Mouse (Mus musculus): ENCODE data around the gene Bpi. TPM values are rescaled to one million over a fixed set of nuclear protein-coding genes. Genes with fewer than 3 reads are reported as not detected.

Gene Bpi
- polyA plus RNA-seq, 1 experiment from 2014 or later, result not detected

DNA sequence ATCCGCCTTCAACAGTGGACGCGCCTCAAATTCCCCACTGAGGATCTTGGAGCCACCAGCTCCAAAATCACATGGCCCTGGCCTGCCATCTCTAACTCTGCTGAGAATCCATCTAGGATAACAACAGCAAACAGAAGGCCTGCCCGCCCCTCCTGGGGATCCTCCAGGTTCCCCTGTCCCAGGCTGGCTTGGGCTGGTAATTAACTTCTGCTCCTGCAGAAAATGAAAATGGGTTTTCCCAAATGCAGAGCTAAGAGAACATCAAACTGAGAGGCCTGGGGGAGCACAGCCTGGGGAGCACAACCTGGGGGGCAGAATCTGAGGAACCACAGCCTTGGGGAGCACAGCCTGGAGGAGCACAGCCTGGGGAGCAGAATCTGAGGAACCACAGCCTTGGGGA, 21.8 kb downstream of the Bpi start:
- H3K4me2 ChIP-seq (replicated peaks; ENCODE audit: low read depth, low read length), result no peak overlapping the region
- no peaks in the 10 kb centered on the region for H3K9me3 ChIP-seq (ENCODE audit: low read length)
- H3K27ac ChIP-seq (ENCODE audit: low read length), result no peak overlapping the region
- H3K9ac ChIP-seq (replicated peaks; ENCODE audit: low read length), result no peak overlapping the region
- 91% methylated on average over 4 of the region's 4 CpGs for WGBS
- H3K27me3 ChIP-seq (ENCODE audit: insufficient read depth, low read length), result no peaks in the 10 kb centered on the region
- no peak overlapping the region for H3K4me3 ChIP-seq (ENCODE audit: low read length)
- no peak for ATAC-seq (ENCODE audit: low FRiP score, low TSS enrichment)
- peaks cover 29% of the 10 kb centered on the region for H3K4me1 ChIP-seq (ENCODE audit: insufficient read depth, low read length)
- H3K36me3 ChIP-seq (ENCODE audit: insufficient read depth, low read length), result no peaks in the 10 kb centered on the region

- Histone ChIP-seq H3K4me3 (ENCODE audit: low read length) (no peak overlapping the region), H3K4me1 (ENCODE audit: insufficient read depth, low read length) (peaks cover 34% of the 10 kb centered on the region), H3K27me3 (ENCODE audit: insufficient read depth, low read length) (no peaks in the 10 kb centered on the region), H3K36me3 (ENCODE audit: insufficient read depth, low read length) (no peaks in the 10 kb centered on the region), H3K9ac (replicated peaks; ENCODE audit: low read length) (no peak overlapping the region), H3K27ac (ENCODE audit: low read length) (no peak overlapping the region), H3K4me2 (replicated peaks; ENCODE audit: low read depth, low read length) (no peak overlapping the region), H3K9me3 (ENCODE audit: low read length) (no peaks in the 10 kb centered on the region)
- no peak for ATAC-seq (ENCODE audit: low FRiP score, low TSS enrichment)
- 56% methylated on average over 16 of the region's 16 CpGs for WGBS
These were observed 23.8 kb downstream of the Bpi start for GRCm38 (mm10) chr2:158281497-158282205.

DNA sequence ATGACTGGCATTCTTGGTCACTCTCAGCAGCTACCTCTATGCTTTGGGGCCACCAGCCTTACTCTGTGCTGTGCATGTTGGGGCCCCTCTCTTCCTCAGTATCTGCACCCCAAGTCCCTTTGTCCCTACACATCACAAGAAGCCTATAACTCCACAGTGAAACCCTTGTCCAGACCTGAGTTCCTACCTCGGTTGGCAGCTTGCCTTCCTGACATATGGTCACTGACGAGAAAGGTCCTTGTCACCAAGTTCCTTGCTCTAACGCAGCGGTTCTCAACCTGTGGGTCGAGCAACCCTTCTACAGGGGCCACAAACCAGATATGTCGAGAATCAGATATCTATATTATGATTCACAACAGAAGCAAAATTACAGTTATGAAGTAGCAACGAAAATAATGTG, 25.2 kb downstream of the Bpi start:
- Histone ChIP-seq H3K27ac (ENCODE audit: low read length) (no peak overlapping the region), H3K27me3 (ENCODE audit: insufficient read depth, low read length) (no peaks in the 10 kb centered on the region), H3K9ac (replicated peaks; ENCODE audit: low read length) (no peak overlapping the region), H3K4me3 (ENCODE audit: low read length) (no peak overlapping the region), H3K4me1 (ENCODE audit: insufficient read depth, low read length) (peaks cover 21% of the 10 kb centered on the region; the same call in 1 of the 2 replicates), H3K36me3 (ENCODE audit: insufficient read depth, low read length) (no peaks in the 10 kb centered on the region), H3K9me3 (ENCODE audit: low read length) (no peaks in the 10 kb centered on the region), H3K4me2 (replicated peaks; ENCODE audit: low read depth, low read length) (no peak overlapping the region)
- WGBS, result 80% methylated on average over 7 of the region's 7 CpGs
- no peak for ATAC-seq (ENCODE audit: low FRiP score, low TSS enrichment)

- H3K27me3 ChIP-seq (ENCODE audit: insufficient read depth, low read length), result no peaks in the 10 kb centered on the region
- no peaks in the 10 kb centered on the region for H3K36me3 ChIP-seq (ENCODE audit: insufficient read depth, low read length)
- H3K4me3 ChIP-seq (ENCODE audit: low read length), result no peak overlapping the region
- peaks cover 18% of the 10 kb centered on the region; the same call in 1 of the 2 replicates for H3K4me1 ChIP-seq (ENCODE audit: insufficient read depth, low read length)
- no peak overlapping the region for H3K27ac ChIP-seq (ENCODE audit: low read length)
- ATAC-seq (ENCODE audit: low FRiP score, low TSS enrichment), result no peak
- H3K9me3 ChIP-seq (ENCODE audit: low read length), result no peaks in the 10 kb centered on the region
- H3K4me2 ChIP-seq (replicated peaks; ENCODE audit: low read depth, low read length), result no peak overlapping the region
- H3K9ac ChIP-seq (replicated peaks; ENCODE audit: low read length), result no peak overlapping the region
- 86% methylated on average over 6 of the region's 6 CpGs for WGBS
These were observed 25.9 kb downstream of the Bpi start for GRCm38 (mm10) chr2:158283771-158284170.

- no peak overlapping the region for H3K4me3 ChIP-seq (ENCODE audit: low read length)
- no peaks in the 10 kb centered on the region for H3K9me3 ChIP-seq (ENCODE audit: low read length)
- H3K9ac ChIP-seq (replicated peaks; ENCODE audit: low read length), result no peak overlapping the region
- H3K27ac ChIP-seq (ENCODE audit: low read length), result no peak overlapping the region
- no peaks in the 10 kb centered on the region for H3K27me3 ChIP-seq (ENCODE audit: insufficient read depth, low read length)
- no peaks in the 10 kb centered on the region for H3K36me3 ChIP-seq (ENCODE audit: insufficient read depth, low read length)
- 21% methylated on average over 11 of the region's 11 CpGs for WGBS
- peak; percentile 67; the same call in 1 of the 2 replicates for ATAC-seq (ENCODE audit: low FRiP score, low TSS enrichment)
- peaks cover 18% of the 10 kb centered on the region; the same call in 1 of the 2 replicates for H3K4me1 ChIP-seq (ENCODE audit: insufficient read depth, low read length)
- H3K4me2 ChIP-seq (replicated peaks; ENCODE audit: low read depth, low read length), result no peak overlapping the region
These were observed 26.7 kb downstream of the Bpi start for GRCm38 (mm10) chr2:158284571-158284970.

- Histone ChIP-seq H3K4me2 (replicated peaks; ENCODE audit: low read depth, low read length) (no peak overlapping the region), H3K4me1 (ENCODE audit: insufficient read depth, low read length) (peaks cover 18% of the 10 kb centered on the region; the same call in 1 of the 2 replicates), H3K9me3 (ENCODE audit: low read length) (no peaks in the 10 kb centered on the region), H3K4me3 (ENCODE audit: low read length) (no peak overlapping the region), H3K36me3 (ENCODE audit: insufficient read depth, low read length) (no peaks in the 10 kb centered on the region), H3K27ac (ENCODE audit: low read length) (no peak overlapping the region), H3K27me3 (ENCODE audit: insufficient read depth, low read length) (no peaks in the 10 kb centered on the region), H3K9ac (replicated peaks; ENCODE audit: low read length) (no peak overlapping the region)
- 0 out of 2 replicates have a peak, but pooled peaks have one; percentile 31 for ATAC-seq (ENCODE audit: low FRiP score, low TSS enrichment)
- WGBS, result 53% methylated on average over 6 of the region's 6 CpGs
These were observed 27.8 kb downstream of the Bpi start for GRCm38 (mm10) chr2:158285655-158286054.

DNA sequence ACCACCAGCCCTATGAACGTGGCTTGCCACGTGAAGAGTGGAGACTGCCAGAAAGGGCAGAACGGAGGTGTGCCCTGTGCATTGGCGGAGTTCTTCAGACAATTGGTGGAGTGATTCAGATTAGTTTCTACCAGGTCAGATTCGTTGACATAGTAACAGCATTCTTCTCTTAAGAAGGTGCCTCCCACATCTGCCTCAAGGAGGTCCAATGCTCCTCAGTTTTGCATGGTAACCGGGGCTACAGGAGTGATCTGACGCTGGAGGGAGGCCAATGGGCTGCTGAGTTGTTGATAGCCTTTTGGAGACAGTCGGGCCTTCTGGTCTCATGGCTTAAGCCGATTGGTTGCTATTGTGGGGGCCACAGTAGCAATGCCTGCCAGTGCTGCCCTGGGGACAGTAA, 37.8 kb downstream of the Bpi start:
- Histone ChIP-seq H3K36me3 (ENCODE audit: insufficient read depth, low read length) (no peaks in the 10 kb centered on the region), H3K9me3 (ENCODE audit: low read length) (no peaks in the 10 kb centered on the region), H3K9ac (replicated peaks; ENCODE audit: low read length) (no peak overlapping the region), H3K4me1 (ENCODE audit: insufficient read depth, low read length) (peaks cover 5% of the 10 kb centered on the region; the same call in 1 of the 2 replicates), H3K27me3 (ENCODE audit: insufficient read depth, low read length) (no peaks in the 10 kb centered on the region), H3K27ac (ENCODE audit: low read length) (no peak overlapping the region), H3K4me2 (replicated peaks; ENCODE audit: low read depth, low read length) (no peak overlapping the region), H3K4me3 (ENCODE audit: low read length) (no peak overlapping the region)
- WGBS, result 48% methylated on average over 9 of the region's 9 CpGs
- no peak for ATAC-seq (ENCODE audit: low FRiP score, low TSS enrichment)

DNA sequence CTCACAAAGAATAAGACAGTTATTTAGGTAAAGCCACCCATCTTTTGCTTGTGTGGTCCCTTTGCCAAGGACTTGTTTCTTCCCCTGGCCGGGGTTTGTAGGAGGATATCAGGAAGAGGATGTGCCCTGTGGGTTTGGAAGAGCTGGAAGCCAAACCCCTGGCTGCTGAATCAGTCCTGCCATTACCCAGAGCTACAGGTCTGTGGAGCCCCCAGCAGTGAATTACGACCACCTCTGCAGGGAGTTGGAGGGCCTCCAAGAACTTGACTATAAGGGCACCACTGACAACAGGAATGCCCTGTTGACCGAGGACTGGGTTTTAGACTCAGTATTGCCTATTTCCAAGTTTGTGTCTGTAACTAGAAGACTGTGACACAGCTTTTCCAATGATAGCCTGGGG, 41.3 kb downstream of the Bpi start:
- H3K4me2 ChIP-seq (replicated peaks; ENCODE audit: low read depth, low read length), result no peak overlapping the region
- no peak overlapping the region for H3K9ac ChIP-seq (replicated peaks; ENCODE audit: low read length)
- no peak overlapping the region for H3K4me3 ChIP-seq (ENCODE audit: low read length)
- no peaks in the 10 kb centered on the region for H3K36me3 ChIP-seq (ENCODE audit: insufficient read depth, low read length)
- ATAC-seq (ENCODE audit: low FRiP score, low TSS enrichment), result no peak
- no peak overlapping the region for H3K27ac ChIP-seq (ENCODE audit: low read length)
- H3K4me1 ChIP-seq (ENCODE audit: insufficient read depth, low read length), result peaks cover 5% of the 10 kb centered on the region; the same call in 1 of the 2 replicates
- no peaks in the 10 kb centered on the region for H3K27me3 ChIP-seq (ENCODE audit: insufficient read depth, low read length)
- no peaks in the 10 kb centered on the region for H3K9me3 ChIP-seq (ENCODE audit: low read length)
- WGBS, result 70% methylated on average over 3 of the region's 3 CpGs

DNA sequence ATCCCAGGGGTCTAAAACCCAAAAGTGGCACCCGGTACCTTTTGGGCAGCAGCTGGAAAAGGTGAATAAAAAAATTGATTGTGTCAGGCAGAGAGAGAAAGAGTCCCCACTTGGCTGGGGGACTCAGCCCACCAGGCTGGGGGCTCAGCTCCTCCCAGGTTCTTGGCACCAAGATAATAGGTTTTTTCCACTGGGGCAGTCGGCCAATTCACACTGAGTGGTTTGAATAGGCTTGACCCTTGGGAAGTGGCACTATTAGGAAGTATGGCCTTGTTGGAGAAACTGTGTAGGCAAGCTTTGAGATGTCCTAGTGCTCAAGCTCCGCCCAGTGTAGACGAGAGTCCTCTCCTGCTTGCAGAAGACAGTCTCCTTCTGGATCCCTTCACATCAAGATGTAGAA, 41.8 kb downstream of the Bpi start:
- Histone ChIP-seq H3K36me3 (ENCODE audit: insufficient read depth, low read length) (no peaks in the 10 kb centered on the region), H3K4me3 (ENCODE audit: low read length) (no peak overlapping the region), H3K27me3 (ENCODE audit: insufficient read depth, low read length) (no peaks in the 10 kb centered on the region), H3K9ac (replicated peaks; ENCODE audit: low read length) (no peak overlapping the region), H3K4me2 (replicated peaks; ENCODE audit: low read depth, low read length) (no peak overlapping the region), H3K9me3 (ENCODE audit: low read length) (no peaks in the 10 kb centered on the region), H3K4me1 (ENCODE audit: insufficient read depth, low read length) (peaks cover 5% of the 10 kb centered on the region; the same call in 1 of the 2 replicates), H3K27ac (ENCODE audit: low read length) (no peak overlapping the region)
- WGBS, result 79% methylated on average over 4 of the region's 4 CpGs
- no peak for ATAC-seq (ENCODE audit: low FRiP score, low TSS enrichment)

DNA sequence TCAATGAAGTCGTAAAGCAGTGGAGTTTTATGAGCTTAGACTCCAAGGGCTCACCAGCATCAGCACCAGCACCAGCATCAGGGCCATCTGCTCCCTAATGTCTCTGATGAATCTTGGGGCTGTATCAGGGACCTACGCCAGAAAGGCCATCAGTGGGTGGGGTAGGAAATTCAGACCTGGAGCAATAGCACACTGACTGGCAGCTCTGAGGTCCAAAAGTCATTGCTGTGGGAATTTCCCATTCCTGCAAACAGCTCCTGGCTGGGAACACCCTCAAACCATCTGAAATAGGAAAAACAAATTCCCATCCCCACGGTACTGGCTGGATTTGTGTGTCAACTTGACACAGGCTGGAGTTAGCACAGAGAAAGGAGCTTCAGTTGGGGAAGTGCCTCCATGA, 44.9 kb downstream of the Bpi start:
- Histone ChIP-seq H3K27me3 (ENCODE audit: insufficient read depth, low read length) (no peaks in the 10 kb centered on the region), H3K9me3 (ENCODE audit: low read length) (no peaks in the 10 kb centered on the region), H3K4me3 (ENCODE audit: low read length) (no peak overlapping the region), H3K36me3 (ENCODE audit: insufficient read depth, low read length) (no peaks in the 10 kb centered on the region), H3K4me2 (replicated peaks; ENCODE audit: low read depth, low read length) (no peak overlapping the region), H3K4me1 (ENCODE audit: insufficient read depth, low read length) (peaks cover 20% of the 10 kb centered on the region), H3K9ac (replicated peaks; ENCODE audit: low read length) (no peak overlapping the region), H3K27ac (ENCODE audit: low read length) (no peak overlapping the region)
- ATAC-seq (ENCODE audit: low FRiP score, low TSS enrichment), result no peak
- WGBS, result 68% methylated on average over 3 of the region's 3 CpGs
